Mouse (Mus musculus): ENCODE results near the gene Il7r.

GRCm38 (mm10) chr15:9464039-9464438, 65.9 kb downstream of the Il7r start:
- TF ChIP-seq CTCF (conservative IDR thresholded peaks at IDR 0.05; ENCODE audit: low read length) (no peak), POU5F1 (IDR thresholded peaks at IDR 0.05; ENCODE audit: borderline replicate concordance, low read length) (no peak)
